Mouse (Mus musculus) T-helper 2 cell (primary cell): ENCODE results near the gene Egr4.

Experiments used
- in situ Hi-C: fragments of 300-600 bp; cut with MboI, MseI; formaldehyde crosslinking; loops from one replicate; pipeline ENCODE4 v1.15.1; 2025; ENCODE audit warnings: high pct_unique_total_duplicates

The Egr4 gene

GRCm38 (mm10) chr6:85496976-85497375, 16.4 kb downstream of the Egr4 start:
- in situ Hi-C loops: no loop called here

- in situ Hi-C loops: no loop called here
Observed at GRCm38 (mm10) chr6:85491606-85492005, 21.8 kb downstream of the Egr4 start.

- in situ Hi-C loops: no loop called here
Observed at GRCm38 (mm10) chr6:85490252-85490651, 23.1 kb downstream of the Egr4 start.

- in situ Hi-C loops: loop anchor here (10.0 kb wide), 1 partner anchor 1245 kb away; no protein-coding TSS in a partner anchor
Observed at GRCm38 (mm10) chr6:85489717-85490116, 23.7 kb downstream of the Egr4 start.

GRCm38 (mm10) chr6:85488510-85488909, 24.9 kb downstream of the Egr4 start:
- in situ Hi-C loops: loop anchor here (10.0 kb wide), 1 partner anchor 1244 kb away; no protein-coding TSS in a partner anchor

GRCm38 (mm10) chr6:85485738-85486137, 27.7 kb downstream of the Egr4 start:
- in situ Hi-C loops: loop anchor here (10.0 kb wide), 1 partner anchor 1241 kb away; no protein-coding TSS in a partner anchor

GRCm38 (mm10) chr6:85483843-85484721, 29.3 kb downstream of the Egr4 start:
- in situ Hi-C loops: loop anchor here (10.0 kb wide), 1 partner anchor 1239 kb away; no protein-coding TSS in a partner anchor

GRCm38 (mm10) chr6:85480685-85481084, 32.7 kb downstream of the Egr4 start:
- in situ Hi-C loops: loop anchor here (10.0 kb wide), 1 partner anchor 1236 kb away; no protein-coding TSS in a partner anchor

GRCm38 (mm10) chr6:85479979-85480378, 33.4 kb downstream of the Egr4 start:
- in situ Hi-C loops: loop anchor here (10.0 kb wide), 1 partner anchor 1235 kb away; no protein-coding TSS in a partner anchor

- in situ Hi-C loops: no loop called here
Observed at GRCm38 (mm10) chr6:85478416-85478815, 35.0 kb downstream of the Egr4 start.

DNA sequence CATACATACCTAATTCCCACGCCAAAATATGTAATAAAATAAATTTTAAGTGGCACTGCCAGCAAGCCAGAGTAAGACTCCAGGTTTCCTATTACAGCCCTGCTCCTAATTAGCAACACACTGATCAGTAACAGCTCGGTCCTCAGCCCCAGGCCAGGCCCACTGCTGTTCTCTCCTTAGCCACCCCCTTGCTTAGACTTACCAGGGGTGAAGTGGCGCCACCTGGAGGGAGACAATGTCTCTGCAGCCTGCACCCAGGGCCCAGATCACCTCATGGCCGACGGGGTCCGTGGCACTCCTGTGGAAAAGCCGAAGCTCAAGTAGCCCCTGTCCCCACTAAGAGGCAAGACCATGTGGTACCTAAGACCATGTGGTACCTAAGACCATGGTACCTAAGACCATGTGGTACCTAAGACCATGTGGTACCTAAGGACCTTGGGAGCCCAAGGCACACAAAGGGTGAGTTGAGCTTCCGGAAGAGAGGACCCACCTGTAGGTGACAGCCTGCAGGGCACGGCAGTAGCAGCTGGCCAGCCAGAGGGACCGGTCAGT, 35.9 kb downstream of the Egr4 start:
- in situ Hi-C loops: no loop called here

GRCm38 (mm10) chr6:85475581-85475980, 37.8 kb downstream of the Egr4 start:
- in situ Hi-C loops: no loop called here

GRCm38 (mm10) chr6:85472542-85472941, 40.8 kb downstream of the Egr4 start:
- in situ Hi-C loops: no loop called here

DNA sequence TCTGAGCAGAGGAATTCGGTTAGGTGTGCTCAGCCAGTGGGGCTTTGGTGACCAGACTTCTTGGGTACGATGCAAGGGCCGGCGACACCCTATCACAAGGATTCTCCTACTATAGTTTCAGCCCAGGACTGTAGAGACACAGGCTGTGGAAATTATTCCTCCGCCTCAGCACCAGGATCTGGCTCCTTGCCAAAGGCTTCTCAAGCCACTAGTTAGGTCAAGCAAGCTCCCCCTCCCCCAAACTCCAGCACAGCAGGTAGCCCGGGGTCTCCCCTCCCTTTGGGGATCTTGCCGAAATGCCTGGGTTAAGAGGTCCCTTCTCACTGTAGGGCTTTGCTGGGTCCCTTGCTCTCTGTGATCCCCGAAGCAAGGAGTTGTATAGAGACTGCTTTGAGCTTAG, 41.4 kb downstream of the Egr4 start:
- in situ Hi-C loops: no loop called here

DNA sequence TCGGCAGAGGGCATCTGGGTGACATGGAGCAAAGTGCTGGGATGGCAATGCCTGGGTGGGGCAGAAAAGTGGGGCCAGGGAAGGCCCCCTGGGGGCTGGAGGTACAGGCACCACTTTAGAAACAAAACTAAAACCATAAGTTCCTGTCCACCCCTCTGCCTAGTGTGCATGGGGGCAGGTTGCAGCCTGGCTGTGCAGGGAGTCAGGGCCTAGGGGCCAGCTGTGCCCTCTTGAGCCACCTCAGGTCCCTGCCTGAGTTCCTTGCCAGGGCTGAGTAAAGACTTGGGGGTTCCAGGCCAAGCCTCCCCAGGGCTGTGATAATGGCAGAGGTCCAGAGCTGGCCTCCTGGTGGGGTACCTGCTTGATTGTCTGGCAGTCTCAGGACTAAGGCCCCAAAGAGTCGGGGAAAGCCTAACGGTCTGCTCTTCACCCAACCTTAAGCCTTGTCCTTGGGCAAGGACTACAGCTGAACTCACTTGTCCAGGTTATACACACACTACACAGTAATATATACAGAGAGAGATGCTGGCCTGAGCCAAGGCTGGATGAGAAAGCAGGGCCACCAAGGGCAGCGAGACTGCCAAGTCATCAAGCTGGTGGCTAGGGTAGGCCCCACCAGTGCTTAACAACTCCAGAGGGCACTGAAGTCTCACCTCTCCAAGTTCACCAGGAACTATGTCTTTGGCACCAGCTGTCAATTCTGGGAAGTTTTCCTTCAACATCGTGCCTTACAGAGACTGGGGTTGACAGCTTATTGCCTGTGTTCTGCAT, 43.5 kb downstream of the Egr4 start:
- in situ Hi-C loops: no loop called here

GRCm38 (mm10) chr6:85465381-85465780, 48.0 kb downstream of the Egr4 start:
- in situ Hi-C loops: no loop called here
